ENCODE assay signal across 18 mouse cellular contexts in the genomic region with DNA sequence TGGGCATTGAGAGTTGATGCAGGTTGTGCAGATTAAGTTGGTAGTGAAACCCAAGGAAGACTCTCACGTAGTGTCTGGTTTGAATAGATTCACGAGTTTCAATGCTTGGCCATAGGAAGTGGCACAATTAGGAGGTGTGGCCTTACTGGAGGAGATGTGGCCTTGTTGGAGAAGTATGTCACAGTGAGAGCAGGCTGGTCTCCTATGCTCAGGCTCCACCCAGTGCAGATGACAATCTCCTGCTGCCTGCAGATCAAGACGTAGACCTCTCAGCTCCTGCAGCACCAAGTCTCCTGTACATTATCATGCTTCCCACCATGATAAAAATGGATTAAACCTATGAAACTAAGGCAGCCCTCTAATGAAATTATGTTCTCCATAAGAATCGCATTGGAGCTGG. TPM values are rescaled to one million over a fixed set of nuclear protein-coding genes. Genes with fewer than 3 reads are reported as not detected.
DNase-seq lines count a peak whose midpoint lies in the region; ATAC-seq and TF ChIP-seq lines count a peak whose summit lies in the region.
"Had no signal": no experiment of that assay in that cellular context is flagged by ENCODE, and none has a peak within 500 bp of the region (broad histone marks: within the 10 kb centered on the region; RNA-seq: fewer than 3 reads in every experiment).

No protein-coding gene starts in this region.

- intact Hi-C loops in gastrocnemius, adult 2 months (cut with DNase I) = no loop called here

- H3K9ac ChIP-seq in intestine, embryonic 15.5 days = no peak overlapping the region
- H3K9ac ChIP-seq in intestine, postnatal 0 days (ENCODE audit: low read depth, low read length) = no peak overlapping the region
- H3K9ac ChIP-seq in liver, embryonic 13.5 days = peak overlapping the region; percentile 49
- H3K9ac ChIP-seq: kidney, embryonic 15.5 days; limb, embryonic 12.5 days; midbrain, embryonic 13.5 days had no signal

- TF ChIP-seq CTCF in intestine, postnatal 0 days (IDR thresholded peaks at IDR 0.05; ENCODE audit: low read depth) = no peak
- TF ChIP-seq CTCF in gastrocnemius, adult 2 months (IDR thresholded peaks at IDR 0.05) = no peak

- H3K27ac ChIP-seq in intestine, embryonic 15.5 days = no peak overlapping the region
- H3K27ac ChIP-seq in intestine, postnatal 0 days (ENCODE audit: low read depth, low read length) = no peak overlapping the region
- peak overlapping the region; percentile 86 for H3K27ac ChIP-seq in liver, embryonic 13.5 days
- no peak overlapping the region for H3K27ac ChIP-seq in gastrocnemius, adult 2 months
- H3K27ac ChIP-seq: heart, embryonic 10.5 days; kidney, embryonic 15.5 days; layer of hippocampus, adult 2 months; limb, embryonic 12.5 days; midbrain, embryonic 13.5 days had no signal

- peak; percentile 64; the same call in 1 of the 2 replicates for ATAC-seq in intestine, embryonic 15.5 days
- no peak for ATAC-seq in intestine, postnatal 0 days
- peak; percentile 56; the same call in 1 of the 2 replicates for ATAC-seq in erythroblast, adult 5-6 weeks (replicated peaks; ENCODE audit: low FRiP score, poor library complexity, severe bottlenecking)
- ATAC-seq in liver, embryonic 13.5 days (ENCODE audit: low read depth) = peak; percentile 81
- peak; percentile 85 for ATAC-seq in monocyte, adult 5-6 weeks (replicated peaks; ENCODE audit: insufficient number of reproducible peaks, low FRiP score, low TSS enrichment, poor library complexity, severe bottlenecking)
- ATAC-seq: forebrain, embryonic 16.5 days; hindbrain, embryonic 16.5 days; lung, postnatal 0 days; midbrain, embryonic 13.5 days had no signal

- H3K27me3 ChIP-seq in intestine, embryonic 15.5 days (replicated peaks) = no peaks in the 10 kb centered on the region
- H3K27me3 ChIP-seq in intestine, postnatal 0 days (replicated peaks; ENCODE audit: control insufficient read depth, insufficient read depth, low read length) = no peaks in the 10 kb centered on the region
- H3K27me3 ChIP-seq in liver, embryonic 13.5 days = no peaks in the 10 kb centered on the region
- H3K27me3 ChIP-seq: kidney, embryonic 15.5 days; limb, embryonic 12.5 days; midbrain, embryonic 13.5 days had no signal

- no peak overlapping the region for H3K4me3 ChIP-seq in intestine, embryonic 15.5 days (replicated peaks)
- no peak overlapping the region for H3K4me3 ChIP-seq in intestine, postnatal 0 days (ENCODE audit: low read depth, low read length)
- no peak overlapping the region for H3K4me3 ChIP-seq in liver, embryonic 13.5 days (replicated peaks)
- H3K4me3 ChIP-seq in gastrocnemius, adult 2 months = no peak overlapping the region
- H3K4me3 ChIP-seq: heart, embryonic 10.5 days; kidney, embryonic 15.5 days; layer of hippocampus, adult 2 months; limb, embryonic 12.5 days; midbrain, embryonic 13.5 days had no signal

- H3K4me1 ChIP-seq in intestine, embryonic 15.5 days (replicated peaks) = no peaks in the 10 kb centered on the region
- no peaks in the 10 kb centered on the region for H3K4me1 ChIP-seq in intestine, postnatal 0 days (replicated peaks; ENCODE audit: control insufficient read depth, insufficient read depth, low read length)
- H3K4me1 ChIP-seq in liver, embryonic 13.5 days (replicated peaks) = peaks cover 92% of the 10 kb centered on the region
- H3K4me1 ChIP-seq: heart, embryonic 10.5 days; kidney, embryonic 15.5 days; limb, embryonic 12.5 days; midbrain, embryonic 13.5 days had no signal

- WGBS in intestine, embryonic 15.5 days = 88% methylated on average over 4 of the region's 4 CpGs
- 73% methylated on average over 4 of the region's 4 CpGs for WGBS in intestine, postnatal 0 days
- WGBS in liver, embryonic 13.5 days (ENCODE audit: insufficient replicate concordance) = 46% methylated on average over 4 of the region's 4 CpGs

- H3K36me3 ChIP-seq in intestine, embryonic 15.5 days = no peaks in the 10 kb centered on the region
- H3K36me3 ChIP-seq in intestine, postnatal 0 days (ENCODE audit: control insufficient read depth, insufficient read depth) = no peaks in the 10 kb centered on the region
- H3K36me3 ChIP-seq in liver, embryonic 13.5 days = peaks cover 16% of the 10 kb centered on the region

- H3K4me2 ChIP-seq in intestine, embryonic 15.5 days (replicated peaks) = no peak overlapping the region
- no peak overlapping the region for H3K4me2 ChIP-seq in intestine, postnatal 0 days (replicated peaks; ENCODE audit: low read depth)
- H3K4me2 ChIP-seq in liver, embryonic 13.5 days = peak overlapping the region; percentile 39
- H3K4me2 ChIP-seq: kidney, embryonic 15.5 days; limb, embryonic 12.5 days; midbrain, embryonic 13.5 days had no signal

- no peaks in the 10 kb centered on the region for H3K9me3 ChIP-seq in intestine, embryonic 15.5 days
- no peaks in the 10 kb centered on the region for H3K9me3 ChIP-seq in intestine, postnatal 0 days (ENCODE audit: control insufficient read depth)
- no peaks in the 10 kb centered on the region for H3K9me3 ChIP-seq in liver, embryonic 13.5 days (replicated peaks)
- H3K9me3 ChIP-seq: heart, embryonic 10.5 days; kidney, embryonic 15.5 days; limb, embryonic 12.5 days had no signal

- DNase-seq in liver, embryonic 13.5 days = peak; percentile 56
- DNase-seq in gastrocnemius, adult 2 months = no peak
- DNase-seq in adrenal gland, adult (ENCODE audit: inconsistent age in 2 of 2, low spot score in 1 of 2) = no peak
- DNase-seq in yolk sac, embryonic 10.5 days (ENCODE audit: low spot score) = no peak
- DNase-seq: cerebellum, postnatal 10 days; thymus, postnatal 25 days had no signal

RNA-seq across cellular contexts. Expression of gene Rab10, which starts 18.7 kb away (rescaled TPM):
- 68.7 and 75.2 TPM in 2 replicates for polyA plus RNA-seq in intestine, embryonic 15.5 days (2015; fragmentation: Nextera tagmentation; extraction: Ambion mirVana)
- 47.0 and 50.1 TPM in 2 replicates for polyA plus RNA-seq in intestine, postnatal 0 days (2015; fragmentation: Nextera tagmentation; extraction: Ambion mirVana)
- 121 and 138 TPM in 2 replicates for total RNA-seq in erythroblast, adult 5-6 weeks (2015; ENCODE audit: low replicate concordance)
- 157 and 179 TPM in 2 replicates for total RNA-seq in erythroblast, adult 5-6 weeks (2017; ENCODE audit: low replicate concordance)
- polyA plus RNA-seq in liver, embryonic 13.5 days (2015; fragmentation: Nextera tagmentation; extraction: Ambion mirVana) = 47.9 and 57.3 TPM in 2 replicates
- 146 to 170 TPM (median 169 TPM) in 3 replicates for total RNA-seq in monocyte, adult 5-6 weeks (2017)
- total RNA-seq in gastrocnemius, adult 2 months (2021) = 100 to 1,000 TPM; 272 to 301 TPM
